Mouse (Mus musculus) heart, adult 2 months (tissue): ENCODE results near the gene Abcg4.
A peak's percentile ranks its signal among the peaks of the same experiment; 100 is the strongest.

Source experiments
- CTCF ChIP-seq: fragments of 200-600 bp; IDR thresholded peaks from 2 replicates; pipeline ENCODE4 v1.8.1; 2022; ENCODE audit warnings: antibody characterized with exemption, mild to moderate bottlenecking, moderate library complexity
- EP300 ChIP-seq: fragments of 200-500 bp; IDR thresholded peaks from 2 replicates; pipeline ENCODE4 v1.6.1; 2011; ENCODE audit warnings: low read depth, low read length, control low read depth; ENCODE audit not compliant: insufficient read depth
- POLR2A ChIP-seq: fragments of 200-500 bp; IDR thresholded peaks from 2 replicates; pipeline ENCODE4 v1.6.1; 2011; ENCODE audit warnings: mild to moderate bottlenecking, low read depth, low read length, control low read depth; ENCODE audit not compliant: insufficient read depth

- no peak for TF ChIP-seq CTCF
- peak; percentile 79 for TF ChIP-seq POLR2A
- TF ChIP-seq EP300: 0 out of 2 replicates have a peak, but pooled peaks have one; percentile 50
Measured at GRCm38 (mm10) chr9:44326371-44327063, 38.1 kb upstream of the Abcg4 start.
